Mouse (Mus musculus) myocyte (in vitro differentiated cells): Measurements from ENCODE around the gene Ank. TPM values are rescaled to one million over a fixed set of nuclear protein-coding genes. Genes with fewer than 3 reads are reported as not detected.

Source experiments
- H3K27me3 ChIP-seq: one replicate; pipeline ENCODE4 v1.6.1; 2011; ENCODE audit not compliant: control insufficient read depth, insufficient read depth, insufficient read length
- H3K36me3 ChIP-seq: one replicate; pipeline ENCODE4 v1.6.1; 2011; ENCODE audit not compliant: control insufficient read depth, insufficient read depth
- H3K4me2 ChIP-seq: one replicate; pipeline ENCODE4 v1.6.1; 2011; ENCODE audit warnings: low read depth, control low read depth
- H3K4me3 ChIP-seq: one replicate; pipeline ENCODE4 v1.5.1; 2011; ENCODE audit warnings: mild to moderate bottlenecking, control low read depth, moderate library complexity
- H3K79me2 ChIP-seq: one replicate; pipeline ENCODE4 v1.6.1; 2011; ENCODE audit not compliant: control insufficient read depth, insufficient read depth
- H3ac ChIP-seq: one replicate; pipeline ENCODE4 v1.6.1; 2011; ENCODE audit not compliant: control insufficient read depth, insufficient read length
- CEBPB ChIP-seq: IDR thresholded peaks from 2 replicates; pipeline ENCODE4 v1.6.1; 2011; ENCODE audit warnings: mild to moderate bottlenecking, moderate library complexity; ENCODE audit not compliant: poor library complexity, insufficient read depth, severe bottlenecking
- E2F4 ChIP-seq: IDR thresholded peaks from one replicate; pipeline ENCODE4 v1.6.1; 2011; ENCODE audit warnings: mild to moderate bottlenecking, control low read depth, moderate library complexity; ENCODE audit not compliant: insufficient read depth
- MAX ChIP-seq: IDR thresholded peaks from one replicate; pipeline ENCODE4 v1.6.1; 2011; ENCODE audit warnings: low read depth, mild to moderate bottlenecking, control low read depth
- MYOD1 ChIP-seq, 3 experiments: IDR thresholded peaks; one replicate each; pipeline ENCODE4 v1.6.1; 2011; ENCODE audit warnings: control low read depth in 2 of 3, low read depth in 2 of 3, mild to moderate bottlenecking in 2 of 3, moderate library complexity in 1 of 3; ENCODE audit not compliant: insufficient read length in 2 of 3, control insufficient read depth in 1 of 3
- MYOG ChIP-seq, 3 experiments: IDR thresholded peaks; one replicate each; pipeline ENCODE4 v1.6.1; 2011; ENCODE audit warnings: control low read depth in 2 of 3, low read depth in 2 of 3, mild to moderate bottlenecking in 2 of 3; ENCODE audit not compliant: insufficient read length in 2 of 3, control insufficient read depth in 1 of 3, insufficient read depth in 1 of 3
- POLR2A ChIP-seq: IDR thresholded peaks from one replicate; pipeline ENCODE4 v1.6.1; 2011; ENCODE audit warnings: low read depth, mild to moderate bottlenecking, control low read depth, moderate library complexity; ENCODE audit not compliant: insufficient read length
- POLR2AphosphoS2 ChIP-seq: IDR thresholded peaks from one replicate; pipeline ENCODE4 v1.6.1; 2011; ENCODE audit warnings: low read depth, control low read depth; ENCODE audit not compliant: insufficient read length
- REST ChIP-seq: IDR thresholded peaks from one replicate; pipeline ENCODE4 v1.6.1; 2011; ENCODE audit warnings: mild to moderate bottlenecking, control low read depth, moderate library complexity; ENCODE audit not compliant: insufficient read depth, insufficient read length
- SRF ChIP-seq: IDR thresholded peaks from one replicate; pipeline ENCODE4 v1.6.1; 2011; ENCODE audit warnings: low read depth; ENCODE audit not compliant: control insufficient read depth, insufficient read length
- TCF12 ChIP-seq: IDR thresholded peaks from one replicate; pipeline ENCODE4 v1.6.1; 2011; ENCODE audit warnings: mild to moderate bottlenecking, control low read depth; ENCODE audit not compliant: poor library complexity, insufficient read depth, severe bottlenecking
- TCF3 ChIP-seq: IDR thresholded peaks from one replicate; pipeline ENCODE4 v1.6.1; 2011; ENCODE audit warnings: low read depth, control low read depth; ENCODE audit not compliant: insufficient read length
- USF1 ChIP-seq: IDR thresholded peaks from one replicate; pipeline ENCODE4 v1.6.1; 2011; ENCODE audit warnings: low read depth, mild to moderate bottlenecking, control low read depth, moderate library complexity
- polyA plus RNA-seq: library from polyadenylated mRNA; unstranded; fragments of >200 nt; fragmentation: generic; extraction: Trizol; gene quantifications from one replicate; pipeline ENCODE4 v1.2.1, GENCODE M21; 2012; ENCODE audit warnings: missing spikeins

The Ank gene
- polyA plus RNA-seq, 1 experiment: 103 TPM

- H3K27me3 ChIP-seq: no peaks in the 10 kb centered on the region
- H3K79me2 ChIP-seq: peaks cover 74% of the 10 kb centered on the region
- peaks cover 18% of the 10 kb centered on the region for H3K36me3 ChIP-seq
- no peak overlapping the region for H3ac ChIP-seq
- H3K4me3 ChIP-seq: no peak overlapping the region
- TF ChIP-seq E2F4 (no peak), USF1 (no peak), CEBPB (no peak), TCF12 (no peak), POLR2AphosphoS2 (no peak), MYOG (IDR thresholded peaks at IDR 0.05; ENCODE audit: control insufficient read depth in 1 of 3, insufficient read depth in 1 of 3, insufficient read length in 2 of 3, low read depth in 2 of 3) (no peak), REST (no peak), MAX (no peak), TCF3 (no peak), POLR2A (no peak), MYOD1 (IDR thresholded peaks at IDR 0.05; ENCODE audit: control insufficient read depth in 1 of 3, insufficient read length in 2 of 3, low read depth in 2 of 3) (no peak), SRF (no peak)
- no peak overlapping the region for H3K4me2 ChIP-seq
Measured at GRCm38 (mm10) chr15:27545203-27545602, 78.7 kb downstream of the Ank start.

DNA sequence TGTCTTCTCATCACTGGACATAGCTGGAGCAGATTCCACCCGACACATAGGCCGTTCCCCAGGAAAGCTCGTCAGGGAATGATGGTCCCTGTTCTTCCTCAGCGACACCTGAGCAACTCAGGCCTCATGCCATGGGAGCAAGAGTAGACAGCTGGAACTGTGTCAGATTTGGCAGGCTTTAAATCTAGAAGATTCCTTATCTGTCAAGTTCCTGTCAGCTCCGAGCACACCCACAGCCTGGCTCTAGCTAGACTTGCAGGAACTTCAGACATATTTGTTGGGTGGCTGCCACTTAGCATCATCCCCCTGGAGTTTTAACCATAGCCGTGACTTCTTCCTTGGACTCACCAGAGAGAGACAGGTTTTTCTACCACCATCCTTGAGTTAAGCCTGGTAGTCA is 81.6 kb downstream of the Ank start:
- Histone ChIP-seq H3K4me2 (no peak overlapping the region), H3K79me2 (peaks cover 67% of the 10 kb centered on the region), H3K4me3 (no peak overlapping the region), H3K27me3 (no peaks in the 10 kb centered on the region), H3K36me3 (peaks cover 18% of the 10 kb centered on the region), H3ac (no peak overlapping the region)
- TF ChIP-seq POLR2A (no peak), CEBPB (no peak), SRF (no peak), TCF3 (no peak), TCF12 (no peak), MAX (no peak), MYOD1 (IDR thresholded peaks at IDR 0.05; ENCODE audit: control insufficient read depth in 1 of 3, insufficient read length in 2 of 3, low read depth in 2 of 3) (no peak), E2F4 (no peak), USF1 (no peak), POLR2AphosphoS2 (no peak), MYOG (IDR thresholded peaks at IDR 0.05; ENCODE audit: control insufficient read depth in 1 of 3, insufficient read depth in 1 of 3, insufficient read length in 2 of 3, low read depth in 2 of 3) (no peak), REST (no peak)

GRCm38 (mm10) chr15:27549071-27549470 is 82.6 kb downstream of the Ank start:
- H3K4me2 ChIP-seq: no peak overlapping the region
- TF ChIP-seq TCF12 (no peak), E2F4 (no peak), MAX (no peak), MYOD1 (IDR thresholded peaks at IDR 0.05; ENCODE audit: control insufficient read depth in 1 of 3, insufficient read length in 2 of 3, low read depth in 2 of 3) (no peak), CEBPB (no peak), REST (no peak), POLR2A (no peak), POLR2AphosphoS2 (no peak)
- peaks cover 63% of the 10 kb centered on the region for H3K79me2 ChIP-seq
- peaks cover 22% of the 10 kb centered on the region for H3K36me3 ChIP-seq
- H3K4me3 ChIP-seq: no peak overlapping the region
- no peaks in the 10 kb centered on the region for H3K27me3 ChIP-seq
- H3ac ChIP-seq: no peak overlapping the region

DNA sequence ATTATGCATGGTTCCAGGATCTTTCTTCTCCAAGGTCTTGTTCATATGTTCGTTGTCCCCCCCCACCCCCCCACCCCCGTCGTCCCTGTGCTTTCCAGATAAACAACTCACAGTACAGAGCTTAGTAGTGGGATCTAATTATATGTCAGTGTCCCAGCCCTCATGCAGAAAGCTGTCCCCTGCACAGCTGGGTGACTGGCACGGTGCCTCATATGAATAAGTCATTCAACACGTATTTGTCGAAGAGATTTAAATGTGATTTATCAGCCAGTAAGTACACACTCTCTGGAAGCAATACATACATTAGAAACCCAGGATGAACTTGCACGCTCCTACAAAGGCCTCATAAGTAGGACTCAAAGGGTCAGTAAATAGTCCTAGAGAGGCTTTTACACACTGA is 83.4 kb downstream of the Ank start:
- Histone ChIP-seq H3K4me3 (no peak overlapping the region), H3K27me3 (no peaks in the 10 kb centered on the region), H3K79me2 (peaks cover 58% of the 10 kb centered on the region), H3K36me3 (peaks cover 20% of the 10 kb centered on the region), H3ac (no peak overlapping the region), H3K4me2 (no peak overlapping the region)
- TF ChIP-seq SRF (no peak), TCF12 (no peak), USF1 (no peak), POLR2AphosphoS2 (no peak), MYOG (IDR thresholded peaks at IDR 0.05; ENCODE audit: control insufficient read depth in 1 of 3, insufficient read depth in 1 of 3, insufficient read length in 2 of 3, low read depth in 2 of 3) (peak in 1 of 3 experiments; percentile 20), POLR2A (no peak), MYOD1 (IDR thresholded peaks at IDR 0.05; ENCODE audit: control insufficient read depth in 1 of 3, insufficient read length in 2 of 3, low read depth in 2 of 3) (peak in 1 of 3 experiments; percentile 10), TCF3 (no peak), REST (no peak), E2F4 (no peak), MAX (no peak), CEBPB (no peak)

DNA sequence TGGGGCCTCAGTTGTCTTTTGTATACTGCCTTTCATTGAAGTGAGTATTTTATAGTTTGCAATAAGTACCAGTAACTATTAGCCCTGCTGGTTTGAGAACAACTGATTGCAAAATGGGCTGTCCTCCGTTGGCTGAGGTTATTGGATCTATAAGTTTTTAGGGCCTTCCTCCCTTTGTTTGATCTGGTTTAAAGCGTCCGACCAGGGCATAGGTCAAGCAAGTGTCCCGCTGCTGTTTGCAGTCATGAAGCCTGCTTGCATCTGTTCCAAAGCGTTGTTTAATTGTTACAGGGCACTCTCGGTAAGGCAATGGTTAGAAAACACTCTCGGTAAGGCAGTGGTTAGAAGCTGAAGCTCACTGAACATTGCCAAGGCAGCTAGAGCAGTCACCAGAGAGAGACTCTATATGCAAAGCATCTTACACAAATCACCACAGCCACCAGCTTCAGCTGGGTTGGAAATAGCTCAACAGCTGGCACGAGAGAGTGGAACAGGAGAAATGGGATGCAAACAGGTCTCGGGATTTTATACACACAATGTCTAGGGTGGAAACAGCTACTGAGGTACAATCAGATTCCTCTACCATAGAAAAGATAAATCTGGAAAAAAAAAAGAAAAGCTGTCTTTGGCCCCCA is 84.0 kb downstream of the Ank start:
- Histone ChIP-seq H3K79me2 (peaks cover 58% of the 10 kb centered on the region), H3ac (no peak overlapping the region), H3K36me3 (peaks cover 21% of the 10 kb centered on the region), H3K4me3 (no peak overlapping the region), H3K27me3 (no peaks in the 10 kb centered on the region), H3K4me2 (no peak overlapping the region)
- no peak for TF ChIP-seq USF1
- TF ChIP-seq POLR2A: no peak
- TF ChIP-seq TCF3: no peak
- no peak for TF ChIP-seq POLR2AphosphoS2
- TF ChIP-seq MYOD1 (IDR thresholded peaks at IDR 0.05; ENCODE audit: control insufficient read depth in 1 of 3, insufficient read length in 2 of 3, low read depth in 2 of 3): no peak
- TF ChIP-seq SRF: no peak
- no peak for TF ChIP-seq CEBPB
- no peak for TF ChIP-seq MYOG (IDR thresholded peaks at IDR 0.05; ENCODE audit: control insufficient read depth in 1 of 3, insufficient read depth in 1 of 3, insufficient read length in 2 of 3, low read depth in 2 of 3)
- TF ChIP-seq E2F4: no peak
- no peak for TF ChIP-seq MAX
- no peak for TF ChIP-seq TCF12
- TF ChIP-seq REST: no peak
